Mouse (Mus musculus): Measurements from ENCODE around the gene Gnptab. TPM values are rescaled to one million over a fixed set of nuclear protein-coding genes. Genes with fewer than 3 reads are reported as not detected.
A peak's percentile ranks its signal among the peaks of the same experiment; 100 is the strongest.

The Gnptab gene
- polyA plus RNA-seq, 1 experiment from 2014 or later = 16.3 TPM

GRCm38 (mm10) chr10:88380430-88381060 lies 1.6 kb downstream of the Gnptab start:
- WGBS = 50% methylated on average over 14 of the region's 14 CpGs
- Histone ChIP-seq H3K4me1 (replicated peaks) (peaks cover 17% of the 10 kb centered on the region), H3K9me3 (no peaks in the 10 kb centered on the region), H3K9ac (no peak overlapping the region), H3K27ac (no peak overlapping the region), H3K4me3 (replicated peaks) (peak overlapping the region; percentile 87), H3K36me3 (no peaks in the 10 kb centered on the region), H3K27me3 (replicated peaks) (no peaks in the 10 kb centered on the region), H3K4me2 (replicated peaks) (peak overlapping the region; percentile 92)
- ATAC-seq = no peak

DNA sequence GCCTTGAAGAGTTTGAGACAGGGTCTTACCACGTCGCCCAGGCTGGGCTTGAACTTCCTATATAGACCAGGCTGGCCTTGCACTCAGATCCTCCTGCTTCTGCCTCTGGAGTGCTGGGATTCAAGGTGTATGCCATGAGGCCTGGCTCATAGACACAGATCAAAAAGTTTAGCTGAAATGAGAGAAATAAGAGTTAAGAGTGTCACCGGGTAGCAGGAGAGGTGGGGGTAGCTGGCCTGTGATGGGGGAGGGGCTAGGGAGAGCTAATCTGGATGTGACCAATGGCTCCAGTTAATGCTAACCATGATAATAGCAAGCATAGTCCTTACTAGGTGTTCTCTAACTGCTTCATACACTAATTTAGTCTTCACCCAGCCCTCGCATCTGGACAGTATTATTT lies 2.4 kb downstream of the Gnptab start:
- Histone ChIP-seq H3K27ac (no peak overlapping the region), H3K36me3 (no peaks in the 10 kb centered on the region), H3K9ac (no peak overlapping the region), H3K4me1 (replicated peaks) (peaks cover 17% of the 10 kb centered on the region), H3K4me3 (replicated peaks) (no peak overlapping the region), H3K4me2 (replicated peaks) (peak overlapping the region; percentile 92; the same call in 1 of the 2 replicates), H3K9me3 (no peaks in the 10 kb centered on the region), H3K27me3 (replicated peaks) (no peaks in the 10 kb centered on the region)
- 84% methylated on average over 4 of the region's 4 CpGs for WGBS
- no peak for ATAC-seq

DNA sequence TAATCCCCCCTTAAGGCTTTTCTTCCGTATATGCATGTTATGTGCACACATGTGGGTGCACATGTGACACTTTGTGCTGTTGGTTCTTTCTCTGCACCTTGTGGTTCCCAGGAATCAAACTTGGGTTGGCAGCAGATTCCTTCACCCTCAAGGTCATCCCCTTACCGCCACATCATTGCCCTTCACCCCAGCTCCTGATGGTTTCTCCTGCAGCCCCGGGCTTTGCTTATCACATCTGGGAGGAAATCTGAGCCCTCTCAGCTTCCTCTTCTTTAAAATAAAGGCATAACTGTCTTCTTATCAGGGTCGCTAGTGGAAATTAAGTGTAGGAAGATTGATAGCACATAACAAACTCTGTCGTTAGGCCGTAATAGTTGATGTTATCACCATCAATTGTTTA lies 3.1 kb downstream of the Gnptab start:
- Histone ChIP-seq H3K4me2 (replicated peaks) (no peak overlapping the region), H3K4me3 (replicated peaks) (no peak overlapping the region), H3K9ac (no peak overlapping the region), H3K9me3 (no peaks in the 10 kb centered on the region), H3K36me3 (no peaks in the 10 kb centered on the region), H3K27me3 (replicated peaks) (no peaks in the 10 kb centered on the region), H3K27ac (no peak overlapping the region), H3K4me1 (replicated peaks) (peaks cover 17% of the 10 kb centered on the region)
- no peak for ATAC-seq
- 37% methylated on average over 6 of the region's 6 CpGs for WGBS

DNA sequence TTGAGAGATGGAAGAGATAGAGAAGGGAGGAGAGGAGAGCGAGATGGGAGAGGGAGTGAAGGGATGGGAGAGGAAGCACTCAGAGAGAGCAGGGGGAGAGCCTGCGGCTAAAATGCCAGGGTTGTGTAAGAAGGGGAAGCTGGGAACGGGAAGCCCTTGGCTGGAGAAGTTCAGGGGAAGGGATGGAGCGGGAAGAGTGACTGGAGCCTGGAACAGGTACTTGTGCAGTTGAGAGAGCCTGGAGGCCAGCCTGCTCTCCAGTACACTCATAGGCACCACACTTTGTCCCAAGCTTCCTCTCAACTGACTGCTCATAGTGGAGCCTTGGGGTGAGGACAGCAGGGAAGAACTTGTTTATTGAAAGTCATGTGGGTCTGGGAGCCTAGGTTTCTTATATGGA lies 4.5 kb downstream of the Gnptab start:
- no peak for ATAC-seq
- H3K4me3 ChIP-seq (replicated peaks) = no peak overlapping the region
- H3K9me3 ChIP-seq = no peaks in the 10 kb centered on the region
- WGBS = 66% methylated on average over 4 of the region's 4 CpGs
- peaks cover 17% of the 10 kb centered on the region for H3K4me1 ChIP-seq (replicated peaks)
- H3K27ac ChIP-seq = no peak overlapping the region
- no peak overlapping the region for H3K9ac ChIP-seq
- no peaks in the 10 kb centered on the region for H3K36me3 ChIP-seq
- H3K4me2 ChIP-seq (replicated peaks) = no peak overlapping the region
- H3K27me3 ChIP-seq (replicated peaks) = no peaks in the 10 kb centered on the region

DNA sequence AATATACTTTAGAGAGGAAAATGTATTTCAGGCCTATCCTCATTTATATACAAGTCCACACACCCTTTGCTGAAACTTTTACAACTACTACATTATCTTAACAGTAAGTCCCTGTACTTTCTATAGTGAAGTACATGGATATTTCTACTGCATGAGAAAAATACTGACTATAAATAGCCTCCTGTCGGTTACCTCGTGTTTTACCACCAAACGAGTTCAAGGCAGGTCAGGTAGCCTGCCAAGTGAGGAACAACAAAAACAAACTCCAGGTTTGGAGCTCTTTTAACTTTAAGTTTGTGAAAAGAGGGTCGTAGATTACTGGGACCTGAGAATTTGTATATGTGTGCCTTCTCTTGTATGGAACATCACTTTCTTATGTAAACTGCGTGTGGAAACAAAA lies 5.1 kb downstream of the Gnptab start:
- WGBS = 41% methylated on average over 5 of the region's 5 CpGs
- ATAC-seq = no peak
- no peaks in the 10 kb centered on the region for H3K27me3 ChIP-seq (replicated peaks)
- no peaks in the 10 kb centered on the region for H3K9me3 ChIP-seq
- no peak overlapping the region for H3K9ac ChIP-seq
- H3K27ac ChIP-seq = no peak overlapping the region
- no peak overlapping the region for H3K4me2 ChIP-seq (replicated peaks)
- peaks cover 17% of the 10 kb centered on the region for H3K4me1 ChIP-seq (replicated peaks)
- no peaks in the 10 kb centered on the region for H3K36me3 ChIP-seq
- no peak overlapping the region for H3K4me3 ChIP-seq (replicated peaks)

DNA sequence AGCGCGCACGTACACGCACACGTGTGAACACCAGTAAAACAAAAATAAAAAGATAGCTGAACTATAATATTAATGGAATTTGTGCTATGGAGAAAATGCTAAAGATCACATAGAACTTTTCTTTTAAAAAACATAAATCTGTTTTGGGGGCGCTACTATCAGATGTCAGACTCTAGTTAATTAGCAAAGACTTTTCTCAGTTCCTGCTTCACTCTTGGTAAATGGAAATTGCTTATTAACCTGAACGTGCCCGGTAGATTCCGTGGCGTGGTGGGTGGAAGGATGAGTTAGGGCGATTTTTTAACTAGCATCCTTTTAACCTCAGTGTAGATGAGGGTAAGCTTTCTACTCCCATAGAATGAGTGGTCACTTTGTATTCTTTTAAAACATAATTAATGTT lies 6.4 kb downstream of the Gnptab start:
- Histone ChIP-seq H3K27me3 (replicated peaks) (no peaks in the 10 kb centered on the region), H3K27ac (no peak overlapping the region), H3K36me3 (no peaks in the 10 kb centered on the region), H3K4me2 (replicated peaks) (no peak overlapping the region), H3K4me1 (replicated peaks) (peaks cover 22% of the 10 kb centered on the region), H3K4me3 (replicated peaks) (no peak overlapping the region), H3K9ac (no peak overlapping the region), H3K9me3 (no peaks in the 10 kb centered on the region)
- WGBS = 94% methylated on average over 11 of the region's 11 CpGs
- ATAC-seq = no peak

- H3K27ac ChIP-seq = no peak overlapping the region
- no peak for ATAC-seq
Observed at GRCm38 (mm10) chr10:88385758-88386157, 6.8 kb downstream of the Gnptab start.

GRCm38 (mm10) chr10:88386251-88386650 lies 7.3 kb downstream of the Gnptab start:
- Histone ChIP-seq H3K9ac (no peak overlapping the region), H3K9me3 (no peaks in the 10 kb centered on the region), H3K27me3 (replicated peaks) (no peaks in the 10 kb centered on the region), H3K4me3 (replicated peaks) (no peak overlapping the region), H3K36me3 (no peaks in the 10 kb centered on the region), H3K4me1 (replicated peaks) (peaks cover 19% of the 10 kb centered on the region), H3K4me2 (replicated peaks) (no peak overlapping the region), H3K27ac (no peak overlapping the region)
- WGBS = 77% methylated on average over 6 of the region's 6 CpGs
- ATAC-seq = no peak

More at GRCm38 (mm10) chr10:88385758-88386157, 6.8 kb downstream of the Gnptab start:
- Histone ChIP-seq H3K4me3 (replicated peaks) (no peak overlapping the region), H3K9ac (no peak overlapping the region), H3K9me3 (no peaks in the 10 kb centered on the region), H3K4me2 (replicated peaks) (no peak overlapping the region), H3K36me3 (no peaks in the 10 kb centered on the region), H3K4me1 (replicated peaks) (peaks cover 22% of the 10 kb centered on the region), H3K27me3 (replicated peaks) (no peaks in the 10 kb centered on the region)
- WGBS = 69% methylated on average over 6 of the region's 6 CpGs

- ATAC-seq = peak; percentile 52
- no peak overlapping the region for H3K27ac ChIP-seq
- no peaks in the 10 kb centered on the region for H3K9me3 ChIP-seq
- no peaks in the 10 kb centered on the region for H3K27me3 ChIP-seq (replicated peaks)
- H3K4me2 ChIP-seq (replicated peaks) = no peak overlapping the region
- WGBS = 43% methylated on average over 4 of the region's 4 CpGs
- no peak overlapping the region for H3K9ac ChIP-seq
- no peaks in the 10 kb centered on the region for H3K36me3 ChIP-seq
- no peak overlapping the region for H3K4me3 ChIP-seq (replicated peaks)
- H3K4me1 ChIP-seq (replicated peaks) = peaks cover 9% of the 10 kb centered on the region; the same call in 1 of the 2 replicates
Observed at GRCm38 (mm10) chr10:88389576-88389975, 10.6 kb downstream of the Gnptab start.

- Histone ChIP-seq H3K36me3 (no peaks in the 10 kb centered on the region), H3K9me3 (no peaks in the 10 kb centered on the region), H3K27me3 (replicated peaks) (no peaks in the 10 kb centered on the region), H3K4me3 (replicated peaks) (no peak overlapping the region), H3K9ac (no peak overlapping the region), H3K4me1 (replicated peaks) (peaks cover 9% of the 10 kb centered on the region; the same call in 1 of the 2 replicates), H3K27ac (no peak overlapping the region), H3K4me2 (replicated peaks) (no peak overlapping the region)
- ATAC-seq = peak; percentile 13; the same call in 1 of the 2 replicates
- WGBS = 55% methylated on average over 10 of the region's 10 CpGs
Observed at GRCm38 (mm10) chr10:88390096-88390790, 11.3 kb downstream of the Gnptab start.

GRCm38 (mm10) chr10:88391495-88391894 lies 12.6 kb downstream of the Gnptab start:
- Histone ChIP-seq H3K27me3 (replicated peaks) (no peaks in the 10 kb centered on the region), H3K9me3 (no peaks in the 10 kb centered on the region), H3K27ac (no peak overlapping the region), H3K4me3 (replicated peaks) (no peak overlapping the region), H3K4me2 (replicated peaks) (no peak overlapping the region), H3K4me1 (replicated peaks) (peaks cover 9% of the 10 kb centered on the region; the same call in 1 of the 2 replicates), H3K36me3 (no peaks in the 10 kb centered on the region), H3K9ac (no peak overlapping the region)
- 90% methylated on average over 9 of the region's 9 CpGs for WGBS
- no peak for ATAC-seq

DNA sequence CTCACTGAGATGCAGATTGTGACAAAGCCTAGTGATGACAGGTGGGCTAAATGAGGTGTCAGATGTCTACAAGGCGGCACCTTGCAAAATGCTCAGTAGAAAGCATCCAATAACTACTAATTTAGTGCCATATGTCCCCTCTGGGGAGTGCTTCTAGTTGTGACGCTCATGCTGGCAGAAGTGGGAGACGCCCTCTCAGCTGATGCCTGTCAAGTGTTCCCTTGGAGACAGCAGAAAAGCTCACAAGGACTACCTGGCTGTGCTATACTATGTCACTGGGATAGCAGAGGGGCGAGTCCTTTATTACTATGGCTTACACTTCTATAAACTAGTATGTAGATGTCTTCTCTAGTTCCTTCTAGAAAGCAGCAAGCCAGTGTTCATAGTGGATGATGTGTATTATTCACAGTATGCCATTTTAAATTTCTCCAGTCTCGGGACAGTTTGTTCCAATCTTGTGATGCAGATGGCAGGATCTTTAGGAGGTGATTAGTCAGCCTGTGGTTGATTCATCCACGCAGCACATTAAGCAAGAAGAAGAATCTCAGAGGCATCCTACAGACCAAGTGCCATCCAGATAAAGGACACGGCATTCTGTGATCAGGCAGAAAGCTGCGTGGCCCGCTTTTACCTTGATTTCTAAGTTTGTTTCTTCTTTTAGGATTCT lies 13.4 kb downstream of the Gnptab start:
- Histone ChIP-seq H3K36me3 (no peaks in the 10 kb centered on the region), H3K9me3 (no peaks in the 10 kb centered on the region), H3K27ac (no peak overlapping the region), H3K27me3 (replicated peaks) (no peaks in the 10 kb centered on the region), H3K4me3 (replicated peaks) (no peak overlapping the region), H3K4me1 (replicated peaks) (peaks cover 9% of the 10 kb centered on the region; the same call in 1 of the 2 replicates), H3K4me2 (replicated peaks) (no peak overlapping the region), H3K9ac (no peak overlapping the region)
- no peak for ATAC-seq
- 89% methylated on average over 9 of the region's 9 CpGs for WGBS
